Mouse (Mus musculus) limb, embryonic 11.5 days (tissue): ENCODE results near the gene C1ql4. TPM values are rescaled to one million over a fixed set of nuclear protein-coding genes. Genes with fewer than 3 reads are reported as not detected.

ENCODE experiments used
- ATAC-seq: fragments of 200-750 bp; cut with Nextera tagmentation; 2 replicates; pipeline ENCODE4 v1.8.0; 2017; ENCODE audit warnings: low read depth; ENCODE audit not compliant: insufficient number of reproducible peaks, low FRiP score, low TSS enrichment
- DNase-seq: peaks from one replicate; pipeline ENCODE4 v3.0.0-alpha.2; 2015; ENCODE audit warnings: low spot score
- H3K27ac ChIP-seq: fragments of 300-500 bp; sonication (generic); replicated peaks from 2 replicates; pipeline ENCODE4 v1.5.1; 2014; ENCODE audit warnings: low read depth, mild to moderate bottlenecking, low read length
- H3K27me3 ChIP-seq: fragments of 300-500 bp; sonication (generic); 2 replicates; pipeline ENCODE4 v1.6.1; 2014; ENCODE audit warnings: mild to moderate bottlenecking, low read length, mixed read lengths; ENCODE audit not compliant: control insufficient read depth, insufficient read depth
- H3K36me3 ChIP-seq: fragments of 300-500 bp; sonication (generic); 2 replicates; pipeline ENCODE4 v1.6.1; 2014; ENCODE audit warnings: mild to moderate bottlenecking, low read length, moderate library complexity, mixed read lengths; ENCODE audit not compliant: control insufficient read depth, insufficient read depth
- H3K4me1 ChIP-seq: fragments of 300-500 bp; sonication (generic); 2 replicates; pipeline ENCODE4 v1.6.1; 2014; ENCODE audit warnings: low read length, mixed read lengths; ENCODE audit not compliant: control insufficient read depth, insufficient read depth
- H3K4me2 ChIP-seq: fragments of 300-500 bp; sonication (generic); 2 replicates; pipeline ENCODE4 v1.6.1; 2014; ENCODE audit warnings: low read depth, mild to moderate bottlenecking, moderate library complexity; ENCODE audit not compliant: severe bottlenecking
- H3K4me3 ChIP-seq: fragments of 300-500 bp; sonication (generic); 2 replicates; pipeline ENCODE4 v1.5.1; 2014; ENCODE audit warnings: low read depth, low read length
- H3K9ac ChIP-seq: fragments of 300-500 bp; sonication (generic); 2 replicates; pipeline ENCODE4 v1.6.1; 2014; ENCODE audit warnings: mild to moderate bottlenecking, low read length
- H3K9me3 ChIP-seq: fragments of 300-500 bp; sonication (generic); 2 replicates; pipeline ENCODE4 v1.6.1; 2016; ENCODE audit warnings: low read length; ENCODE audit not compliant: control insufficient read depth
- WGBS: fragments of 180-500 bp; shearing (Covaris S2); extraction: QIAGEN DNeasy Blood & Tissue Kit; methylation state at CpG from one replicate; pipeline ENCODE4 v1.1.7; 2014; 5-methylcytosine and 5-hydroxymethylcytosine counted together
- polyA plus RNA-seq: library from polyadenylated mRNA; unstranded; fragments of >200 nt; fragmentation: Nextera tagmentation; extraction: Ambion mirVana; gene quantifications from 2 replicates; pipeline ENCODE4 v1.2.1, GENCODE M21; 2014

The C1ql4 gene
- polyA plus RNA-seq, 1 experiment from 2014 or later, result not detected

GRCm38 (mm10) chr15:99111139-99111538, 23.5 kb upstream of the C1ql4 start:
- Histone ChIP-seq H3K9ac (no peak overlapping the region), H3K4me1 (no peaks in the 10 kb centered on the region), H3K27me3 (no peaks in the 10 kb centered on the region), H3K36me3 (no peaks in the 10 kb centered on the region), H3K27ac (no peak overlapping the region), H3K4me3 (no peak overlapping the region), H3K9me3 (no peaks in the 10 kb centered on the region), H3K4me2 (no peak overlapping the region)
- DNase-seq, result no peak
- WGBS, result 90% methylated on average over 3 of the region's 3 CpGs
- no peak for ATAC-seq

DNA sequence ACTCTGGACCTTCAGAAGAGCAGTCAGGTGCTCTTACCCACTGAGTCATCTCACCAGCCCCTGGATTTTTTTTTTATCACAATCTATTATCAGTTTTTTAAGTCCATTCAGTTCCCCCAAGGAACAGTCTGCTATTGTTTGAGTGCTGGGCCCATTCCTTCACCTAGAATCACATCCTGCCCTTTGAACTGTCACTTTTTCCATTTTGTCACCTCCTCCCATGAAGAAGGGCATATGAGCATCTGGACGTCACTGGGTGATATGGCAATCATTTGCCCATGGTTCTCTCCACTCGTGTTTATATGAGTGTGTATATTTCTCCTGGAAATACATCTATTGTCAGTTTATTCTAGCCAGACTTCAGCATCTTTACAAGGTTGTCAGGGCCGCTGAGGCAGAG, 20.2 kb upstream of the C1ql4 start:
- H3K27me3 ChIP-seq, result no peaks in the 10 kb centered on the region
- no peak overlapping the region for H3K9ac ChIP-seq
- H3K4me1 ChIP-seq, result no peaks in the 10 kb centered on the region
- 83% methylated on average over 3 of the region's 3 CpGs for WGBS
- DNase-seq (no peak), ATAC-seq (no peak)
- no peaks in the 10 kb centered on the region for H3K9me3 ChIP-seq
- no peaks in the 10 kb centered on the region for H3K36me3 ChIP-seq
- H3K27ac ChIP-seq, result no peak overlapping the region
- no peak overlapping the region for H3K4me3 ChIP-seq
- no peak overlapping the region for H3K4me2 ChIP-seq

GRCm38 (mm10) chr15:99105238-99105637, 17.6 kb upstream of the C1ql4 start:
- Histone ChIP-seq H3K9me3 (no peaks in the 10 kb centered on the region), H3K36me3 (no peaks in the 10 kb centered on the region), H3K4me1 (no peaks in the 10 kb centered on the region), H3K27ac (no peak overlapping the region), H3K9ac (no peak overlapping the region), H3K27me3 (no peaks in the 10 kb centered on the region), H3K4me2 (no peak overlapping the region), H3K4me3 (no peak overlapping the region)
- 44% methylated on average over 7 of the region's 7 CpGs for WGBS
- ATAC-seq (no peak), DNase-seq (no peak)

GRCm38 (mm10) chr15:99099984-99100383, 12.4 kb upstream of the C1ql4 start:
- ATAC-seq (no peak), DNase-seq (no peak)
- no peaks in the 10 kb centered on the region for H3K36me3 ChIP-seq
- H3K27me3 ChIP-seq, result peaks cover 44% of the 10 kb centered on the region
- 57% methylated on average over 3 of the region's 3 CpGs for WGBS
- no peak overlapping the region for H3K4me2 ChIP-seq
- no peak overlapping the region for H3K27ac ChIP-seq
- no peak overlapping the region for H3K9ac ChIP-seq
- no peak overlapping the region for H3K4me3 ChIP-seq
- peaks cover 22% of the 10 kb centered on the region for H3K4me1 ChIP-seq
- no peaks in the 10 kb centered on the region for H3K9me3 ChIP-seq

- WGBS, result 1% methylated on average over 15 of the region's 15 CpGs
- Histone ChIP-seq H3K9ac (peak overlapping the region; percentile 30), H3K36me3 (no peaks in the 10 kb centered on the region), H3K4me3 (peak overlapping the region; percentile 12; the same call in 1 of the 2 replicates), H3K27ac (no peak overlapping the region), H3K27me3 (peaks cover 51% of the 10 kb centered on the region), H3K9me3 (no peaks in the 10 kb centered on the region), H3K4me2 (peak overlapping the region; percentile 36), H3K4me1 (peaks cover 26% of the 10 kb centered on the region)
- ATAC-seq, result peak; percentile 29; the same call in 1 of the 2 replicates
- DNase-seq, result peak; percentile 82
These were observed 11.5 kb upstream of the C1ql4 start for GRCm38 (mm10) chr15:99099139-99099556.

DNA sequence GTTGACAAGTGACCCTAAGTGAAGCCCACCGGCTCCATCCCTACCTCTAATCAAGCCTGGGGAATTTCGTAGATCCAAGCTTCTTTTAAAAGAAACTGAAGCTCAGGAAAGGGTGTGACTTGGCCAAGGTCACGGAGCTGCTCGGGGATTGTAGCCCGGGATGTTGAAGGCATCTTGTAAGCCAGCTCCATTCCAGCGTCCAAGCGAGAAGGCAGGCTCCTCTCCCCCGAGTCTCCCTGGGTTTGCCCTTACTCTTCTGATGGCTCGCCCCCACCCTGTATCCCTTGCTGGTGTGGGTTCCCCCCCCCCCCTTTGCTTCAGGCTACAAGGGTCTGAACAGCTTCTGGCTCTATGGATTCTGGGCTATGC, 10.9 kb upstream of the C1ql4 start:
- peak overlapping the region; percentile 45 for H3K4me2 ChIP-seq
- peaks cover 30% of the 10 kb centered on the region for H3K4me1 ChIP-seq
- no peaks in the 10 kb centered on the region for H3K9me3 ChIP-seq
- peaks cover 58% of the 10 kb centered on the region for H3K27me3 ChIP-seq
- DNase-seq (peak; percentile 49), ATAC-seq (no peak)
- H3K27ac ChIP-seq, result no peak overlapping the region
- H3K4me3 ChIP-seq, result peak overlapping the region; percentile 26
- H3K9ac ChIP-seq, result no peak overlapping the region
- no peaks in the 10 kb centered on the region for H3K36me3 ChIP-seq
- WGBS, result under 1% methylated on average over 9 of the region's 9 CpGs

DNA sequence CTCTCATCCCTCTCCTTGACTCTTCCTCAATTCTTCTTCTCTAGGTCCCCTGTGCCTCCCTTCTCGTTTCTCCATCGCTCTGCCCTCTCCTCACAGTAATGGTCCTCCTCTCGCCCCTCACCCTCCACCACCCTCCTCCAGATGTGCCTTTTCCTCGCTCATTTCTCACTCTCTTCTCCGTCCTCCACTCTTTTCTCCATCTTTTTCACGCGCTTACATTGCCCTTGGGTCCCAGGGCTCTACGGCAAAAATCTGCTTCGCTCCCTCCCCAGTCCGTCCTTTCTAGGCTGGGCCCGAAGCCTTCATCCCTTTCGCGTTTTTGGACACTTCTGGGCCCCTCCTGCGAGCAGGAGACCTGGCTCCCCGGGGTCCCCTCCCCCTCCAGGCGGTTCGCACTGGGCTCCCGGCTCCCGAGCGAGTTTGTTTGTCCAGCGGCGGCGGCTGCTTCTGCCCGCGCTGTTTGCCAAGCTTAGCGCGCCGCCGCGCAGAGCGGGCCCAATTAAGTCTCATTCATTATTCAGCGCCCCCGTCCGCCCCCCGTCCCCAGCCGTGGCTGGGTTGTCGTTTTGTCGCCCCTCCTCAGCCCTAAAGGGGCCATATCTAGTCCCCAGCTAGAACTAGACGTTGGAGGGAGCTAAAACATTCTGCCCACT, 10.3 kb upstream of the C1ql4 start:
- Histone ChIP-seq H3K4me2 (peak overlapping the region; percentile 45), H3K9ac (peak overlapping the region; percentile 37; the same call in 1 of the 2 replicates), H3K4me1 (peaks cover 34% of the 10 kb centered on the region), H3K27me3 (peaks cover 63% of the 10 kb centered on the region), H3K27ac (no peak overlapping the region), H3K9me3 (no peaks in the 10 kb centered on the region), H3K36me3 (no peaks in the 10 kb centered on the region), H3K4me3 (peak overlapping the region; percentile 26)
- ATAC-seq, result no peak
- DNase-seq, result peak; percentile 64
- under 1% methylated on average over 39 of the region's 39 CpGs for WGBS

- ATAC-seq, result 0 out of 2 replicates have a peak, but pooled peaks have one; percentile 11
- under 1% methylated on average over 58 of the region's 58 CpGs for WGBS
- DNase-seq, result peak; percentile 68
- no peaks in the 10 kb centered on the region for H3K36me3 ChIP-seq
- no peak overlapping the region for H3K27ac ChIP-seq
- peak overlapping the region; percentile 48 for H3K9ac ChIP-seq
- peak overlapping the region; percentile 32 for H3K4me3 ChIP-seq
- H3K27me3 ChIP-seq, result peaks cover 73% of the 10 kb centered on the region
- H3K4me1 ChIP-seq, result peaks cover 34% of the 10 kb centered on the region
- peak overlapping the region; percentile 57 for H3K4me2 ChIP-seq
- H3K9me3 ChIP-seq, result no peaks in the 10 kb centered on the region
These were observed 9.3 kb upstream of the C1ql4 start for GRCm38 (mm10) chr15:99096831-99097500.
